Mouse (Mus musculus) MEL (cell line): ENCODE measurements around the gene Cog4. TPM values are rescaled to one million over a fixed set of nuclear protein-coding genes. Genes with fewer than 3 reads are reported as not detected.
A peak's percentile ranks its signal among the peaks of the same experiment; 100 is the strongest.

Experiments
- DNase-seq: peaks from one replicate; pipeline ENCODE4 v3.0.0; 2011; ENCODE audit warnings: low read depth, low spot score
- H3K27ac ChIP-seq: 2 replicates; pipeline ENCODE4 v1.5.1; 2012; ENCODE audit warnings: low read depth, mild to moderate bottlenecking, control low read depth, low read length, moderate library complexity; ENCODE audit not compliant: control insufficient read depth
- H3K27me3 ChIP-seq, 2 experiments: fragments of 150-350 bp in 1 of 2; sonication (generic) in 1 of 2; 2 replicates each; pipeline ENCODE4 v1.6.1; 2012; ENCODE audit warnings: low read length in 2 of 2, mild to moderate bottlenecking in 2 of 2, improper control_type of control experiment in 1 of 2, moderate library complexity in 1 of 2; ENCODE audit not compliant: insufficient read depth in 2 of 2, control insufficient read depth in 1 of 2
- H3K36me3 ChIP-seq, 2 experiments: 2 replicates each; pipeline ENCODE4 v1.6.1; 2012 to 2014; ENCODE audit warnings: low read length in 2 of 2, improper control_type of control experiment in 1 of 2, inconsistent platforms in 1 of 2, mild to moderate bottlenecking in 1 of 2; ENCODE audit not compliant: insufficient read depth in 2 of 2, control insufficient read depth in 1 of 2
- H3K4me1 ChIP-seq, 2 experiments: fragments of 150-350 bp in 1 of 2; sonication (generic) in 1 of 2; 2 replicates each; pipeline ENCODE4 v1.6.1; 2012; ENCODE audit warnings: low read length in 2 of 2, improper control_type of control experiment in 1 of 2, mild to moderate bottlenecking in 1 of 2; ENCODE audit not compliant: insufficient read depth in 2 of 2, control insufficient read depth in 1 of 2
- H3K4me3 ChIP-seq, 2 experiments: fragments of 150-350 bp in 1 of 2; sonication (generic) in 1 of 2; 2 replicates each; pipeline ENCODE4 v1.5.1; 2012; ENCODE audit warnings: low read depth in 2 of 2, low read length in 2 of 2, mild to moderate bottlenecking in 2 of 2, moderate library complexity in 2 of 2, control low read depth in 1 of 2, improper control_type of control experiment in 1 of 2; ENCODE audit not compliant: control insufficient read depth in 1 of 2, insufficient read depth in 1 of 2
- H3K79me2 ChIP-seq: 2 replicates; pipeline ENCODE4 v1.6.1; 2012; ENCODE audit warnings: mild to moderate bottlenecking, low read length, moderate library complexity; ENCODE audit not compliant: control insufficient read depth, poor library complexity, insufficient read depth
- H3K9ac ChIP-seq: 2 replicates; pipeline ENCODE4 v1.6.1; 2012; ENCODE audit warnings: low read depth, mild to moderate bottlenecking, control low read depth, low read length, moderate library complexity; ENCODE audit not compliant: control insufficient read depth, poor library complexity, severe bottlenecking
- H3K9me3 ChIP-seq: fragments of 150-350 bp; sonication (generic); replicated peaks from 2 replicates; pipeline ENCODE4 v1.6.1; 2012; ENCODE audit warnings: mild to moderate bottlenecking, low read length, improper control_type of control experiment, moderate library complexity; ENCODE audit not compliant: insufficient read depth
- BHLHE40 ChIP-seq: IDR thresholded peaks from 2 replicates; pipeline ENCODE4 v1.6.1; 2012; ENCODE audit warnings: low read depth, mild to moderate bottlenecking, inconsistent platforms, low read length, improper control_type of control experiment, borderline replicate concordance
- CHD2 ChIP-seq: IDR thresholded peaks from 2 replicates; pipeline ENCODE4 v1.6.1; 2011; ENCODE audit warnings: low read length, improper control_type of control experiment
- E2F4 ChIP-seq: IDR thresholded peaks from 2 replicates; pipeline ENCODE4 v1.6.1; 2011; ENCODE audit warnings: low read depth, low read length, improper control_type of control experiment, borderline replicate concordance
- ELF1 ChIP-seq: IDR thresholded peaks from 2 replicates; pipeline ENCODE4 v1.6.1; 2014; ENCODE audit warnings: low read depth, mild to moderate bottlenecking, inconsistent platforms, low read length, improper control_type of control experiment, moderate library complexity
- EP300 ChIP-seq, 2 experiments: IDR thresholded peaks; 2 replicates each; pipeline ENCODE4 v1.6.1; 2011; ENCODE audit warnings: improper control_type of control experiment in 2 of 2, low read length in 2 of 2, low read depth in 1 of 2, mild to moderate bottlenecking in 1 of 2
- ETS1 ChIP-seq: IDR thresholded peaks from 2 replicates; pipeline ENCODE4 v1.6.1; 2012; ENCODE audit warnings: low read depth, mild to moderate bottlenecking, inconsistent platforms, low read length, improper control_type of control experiment, moderate library complexity
- GABPA ChIP-seq: IDR thresholded peaks from 2 replicates; pipeline ENCODE4 v1.6.1; 2012; ENCODE audit warnings: low read depth, mild to moderate bottlenecking, inconsistent platforms, low read length, improper control_type of control experiment, moderate library complexity
- GATA1 ChIP-seq: IDR thresholded peaks from 2 replicates; pipeline ENCODE4 v1.6.1; 2011; ENCODE audit warnings: low read depth, low read length, improper control_type of control experiment
- HCFC1 ChIP-seq: IDR thresholded peaks from 2 replicates; pipeline ENCODE4 v1.6.1; 2012; ENCODE audit warnings: low read depth, mild to moderate bottlenecking, inconsistent platforms, low read length, improper control_type of control experiment, moderate library complexity
- JUND ChIP-seq: IDR thresholded peaks from 2 replicates; pipeline ENCODE4 v1.6.1; 2011; ENCODE audit warnings: low read depth, mild to moderate bottlenecking, improper control_type of control experiment, low read length
- MAFK ChIP-seq: IDR thresholded peaks from 2 replicates; pipeline ENCODE4 v1.6.1; 2011; ENCODE audit warnings: low read depth, mild to moderate bottlenecking, low read length, improper control_type of control experiment, borderline replicate concordance
- MAX ChIP-seq: IDR thresholded peaks from 2 replicates; pipeline ENCODE4 v1.6.1; 2011; ENCODE audit warnings: low read length, improper control_type of control experiment
- MEF2A ChIP-seq: IDR thresholded peaks from 2 replicates; pipeline ENCODE4 v1.6.1; 2014; ENCODE audit warnings: low read depth, mild to moderate bottlenecking, inconsistent platforms, low read length, improper control_type of control experiment; ENCODE audit not compliant: poor library complexity, insufficient replicate concordance, severe bottlenecking; ENCODE audit errors: extremely low read depth
- MXI1 ChIP-seq: IDR thresholded peaks from 2 replicates; pipeline ENCODE4 v1.6.1; 2011; ENCODE audit warnings: mild to moderate bottlenecking, low read depth, low read length, improper control_type of control experiment
- MYC ChIP-seq: IDR thresholded peaks from 2 replicates; pipeline ENCODE4 v1.6.1; 2011; ENCODE audit warnings: low read depth, mild to moderate bottlenecking, low read length, improper control_type of control experiment, moderate library complexity
- NELFE ChIP-seq: IDR thresholded peaks from 2 replicates; pipeline ENCODE4 v1.6.1; 2011; ENCODE audit warnings: low read depth, low read length, improper control_type of control experiment
- NRF1 ChIP-seq: IDR thresholded peaks from 2 replicates; pipeline ENCODE4 v1.6.1; 2014; ENCODE audit warnings: low read depth, mild to moderate bottlenecking, inconsistent platforms, low read length, improper control_type of control experiment, moderate library complexity; ENCODE audit not compliant: poor library complexity, insufficient read depth, severe bottlenecking
- POLR2AphosphoS5 ChIP-seq: IDR thresholded peaks from 2 replicates; pipeline ENCODE4 v1.6.1; 2012; ENCODE audit warnings: low read depth, borderline replicate concordance, mild to moderate bottlenecking, inconsistent platforms, low read length, moderate library complexity, mixed read lengths
- RAD21 ChIP-seq: IDR thresholded peaks from 2 replicates; pipeline ENCODE4 v1.6.1; 2011; ENCODE audit warnings: mild to moderate bottlenecking, low read depth, low read length, improper control_type of control experiment
- RCOR1 ChIP-seq: IDR thresholded peaks from 2 replicates; pipeline ENCODE4 v1.6.1; 2012; ENCODE audit warnings: low read depth, mild to moderate bottlenecking, inconsistent platforms, low read length, improper control_type of control experiment
- SIN3A ChIP-seq: IDR thresholded peaks from 2 replicates; pipeline ENCODE4 v1.6.1; 2012; ENCODE audit warnings: low read length, improper control_type of control experiment, inconsistent platforms
- TBP ChIP-seq: IDR thresholded peaks from 2 replicates; pipeline ENCODE4 v1.8.0; 2011; ENCODE audit warnings: low read depth, low read length, improper control_type of control experiment
- UBTF ChIP-seq: IDR thresholded peaks from 2 replicates; pipeline ENCODE4 v1.6.1; 2012; ENCODE audit warnings: low read depth, mild to moderate bottlenecking, inconsistent platforms, low read length, improper control_type of control experiment, moderate library complexity, borderline replicate concordance; ENCODE audit not compliant: insufficient read depth
- ZC3H11A ChIP-seq: IDR thresholded peaks from 2 replicates; pipeline ENCODE4 v1.6.1; 2012; ENCODE audit warnings: low read depth, mild to moderate bottlenecking, inconsistent platforms, low read length, improper control_type of control experiment
- ZKSCAN1 ChIP-seq: IDR thresholded peaks from 2 replicates; pipeline ENCODE4 v1.6.1; 2012; ENCODE audit warnings: low read depth, mild to moderate bottlenecking, inconsistent platforms, low read length, improper control_type of control experiment, moderate library complexity
- polyA plus RNA-seq, 2 experiments: library from polyadenylated mRNA; stranded (reverse) in 1 of 2; unstranded in 1 of 2; fragments of >175 nt in 1 of 2; fragments of >200 nt in 1 of 2; gene quantifications; 2 replicates each; pipeline versions ENCODE4 v1.2.1 to v1.2.4; 2012; ENCODE audit warnings: low replicate concordance in 2 of 2, low read depth in 1 of 2; ENCODE audit not compliant: insufficient read length in 2 of 2, insufficient read depth in 1 of 2, missing spikeins in 1 of 2
- total RNA-seq: library from RNA; depleted of rRNA; stranded (reverse); fragments of 300-350 nt; gene quantifications from 2 replicates; pipeline ENCODE4 v1.2.3, GENCODE M21; 2012

The Cog4 gene
- total and polyA plus RNA-seq, 3 experiments = 32.1 to 35.3 TPM; not detected in 1

GRCm38 (mm10) chr8:110812349-110813080, 33.9 kb upstream of the Cog4 start:
- no peaks in the 10 kb centered on the region for H3K79me2 ChIP-seq
- no peak overlapping the region for H3K4me3 ChIP-seq
- TF ChIP-seq E2F4 (no peak), MAX (no peak), NRF1 (no peak), BHLHE40 (no peak), MXI1 (0 out of 2 replicates have a peak, but pooled peaks have one; percentile 35), POLR2AphosphoS5 (no peak), UBTF (no peak), JUND (no peak), MEF2A (peak; percentile 95), GATA1 (peak; percentile 55), ETS1 (peak; percentile 61), SIN3A (peak; percentile 35; the same call in 1 of the 2 replicates), ELF1 (peak; percentile 57; the same call in 1 of the 2 replicates), CHD2 (no peak), EP300 (IDR thresholded peaks at IDR 0.05; ENCODE audit: low read depth in 1 of 2, low read length in 2 of 2) (no peak), MYC (no peak)
- H3K27me3 ChIP-seq = no peaks in the 10 kb centered on the region
- peaks cover 30 to 50% of the 10 kb centered on the region in 2 experiments for H3K36me3 ChIP-seq
- H3K4me1 ChIP-seq = peaks cover 7 to 11% of the 10 kb centered on the region in 2 experiments
- DNase-seq = peak; percentile 85
- H3K9me3 ChIP-seq = no peaks in the 10 kb centered on the region
- H3K9ac ChIP-seq = no peak overlapping the region
- H3K27ac ChIP-seq = no peak overlapping the region; the same call in 1 of the 2 replicates

- Histone ChIP-seq H3K79me2 (no peaks in the 10 kb centered on the region), H3K36me3 (peaks cover 30 to 56% of the 10 kb centered on the region in 2 experiments), H3K4me1 (peaks cover 7 to 11% of the 10 kb centered on the region in 2 experiments), H3K9ac (no peak overlapping the region), H3K4me3 (no peak overlapping the region), H3K27ac (no peak overlapping the region), H3K9me3 (no peaks in the 10 kb centered on the region), H3K27me3 (no peaks in the 10 kb centered on the region)
- TF ChIP-seq ELF1 = no peak
- TF ChIP-seq MYC = no peak
- TF ChIP-seq MXI1 = no peak
- TF ChIP-seq HCFC1 = no peak
- TF ChIP-seq NELFE = no peak
- TF ChIP-seq MAFK = no peak
- TF ChIP-seq RAD21 = no peak
- TF ChIP-seq E2F4 = no peak
- no peak for TF ChIP-seq ZKSCAN1
- no peak for TF ChIP-seq CHD2
- TF ChIP-seq ETS1 = no peak
- TF ChIP-seq ZC3H11A = no peak
- TF ChIP-seq RCOR1 = no peak
- TF ChIP-seq GABPA = no peak
- no peak for TF ChIP-seq TBP
- DNase-seq = no peak
These were observed 33.2 kb upstream of the Cog4 start for GRCm38 (mm10) chr8:110813081-110813812.
